Mouse (Mus musculus) left cerebral cortex, postnatal 10 days (tissue): Measurements from ENCODE around the gene Kdm2b. TPM values are rescaled to one million over a fixed set of nuclear protein-coding genes. Genes with fewer than 3 reads are reported as not detected.

ENCODE experiments used
- DNase-seq, 2 experiments: peaks; one replicate each; pipeline ENCODE4 v3.0.0; 2021 to 2022; ENCODE audit warnings: low spot score in 2 of 2, mixed read lengths in 1 of 2; ENCODE audit errors: extremely low spot score in 1 of 2
- intact Hi-C: fragments of 180-260 bp; cut with DNase I; formaldehyde crosslinking; loops from one replicate; pipeline ENCODE4 v1.15.1; 2025
- total RNA-seq, 2 experiments: library from RNA; stranded (reverse); gene quantifications; 2 replicates each; pipeline ENCODE4 v1.2.3; 2021

Kdm2b gene
- total RNA-seq, 2 experiments from 2014 or later = 48.9 to 51.1 TPM

DNA sequence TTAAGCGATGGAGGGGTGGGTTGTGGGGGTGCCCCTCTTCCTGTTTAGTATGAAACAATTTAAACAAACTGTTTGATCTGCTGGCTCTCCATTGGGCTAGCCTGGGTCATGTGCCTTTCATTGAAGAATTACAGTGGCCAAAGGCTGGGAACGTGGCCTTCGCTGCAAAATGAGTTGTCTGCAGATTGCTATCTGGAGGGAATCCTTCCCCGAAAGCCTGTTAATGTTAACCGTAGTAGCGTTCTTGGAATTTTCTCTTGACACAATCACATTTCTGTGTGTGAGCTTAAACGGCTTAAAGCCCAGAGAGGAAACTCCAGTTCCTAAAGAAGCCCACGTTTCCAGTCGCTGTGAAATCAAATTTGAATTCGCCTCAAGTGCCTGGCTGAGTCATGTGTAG is 156.6 kb downstream of the Kdm2b start:
- intact Hi-C loops = no loop called here
- no peak for DNase-seq

DNA sequence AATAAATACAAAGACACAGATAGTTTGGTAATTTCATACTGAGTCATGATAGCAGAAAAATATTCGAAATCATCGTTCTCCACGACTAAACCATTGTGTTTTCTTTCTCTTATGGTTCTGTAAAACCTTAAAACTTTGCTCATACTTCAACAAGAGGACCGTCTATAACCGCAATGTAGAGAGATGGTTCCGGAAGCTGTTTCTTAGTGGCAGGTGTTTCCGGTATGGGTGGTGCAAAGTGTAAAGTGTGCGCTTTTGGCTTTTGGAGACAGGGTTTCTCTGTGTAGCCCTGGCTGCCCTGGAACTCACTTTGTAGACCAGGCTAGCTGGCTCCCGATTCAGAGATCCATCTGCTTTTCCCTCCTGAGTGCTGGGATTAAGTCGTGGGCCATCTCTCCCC is 157.1 kb downstream of the Kdm2b start:
- no peak for DNase-seq
- intact Hi-C loops = no loop called here

DNA sequence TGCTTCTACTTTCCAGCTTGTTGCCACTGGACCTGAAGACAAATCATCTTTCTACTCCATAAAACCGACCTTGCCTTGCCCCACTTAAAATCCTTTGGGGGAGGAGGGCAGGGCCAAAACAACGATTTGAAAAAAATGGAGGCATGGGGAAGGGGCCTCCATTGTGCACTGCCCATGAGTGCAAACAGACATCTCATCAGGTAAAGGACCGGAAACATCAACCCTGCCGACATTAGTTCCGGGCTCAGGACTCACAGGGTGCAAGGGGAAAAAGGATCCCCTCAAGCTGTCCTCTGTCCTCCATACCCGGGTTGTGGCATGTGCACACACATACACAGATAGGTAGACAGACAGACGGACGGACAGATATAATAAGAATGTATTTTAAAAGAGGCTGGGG is 164.5 kb downstream of the Kdm2b start:
- intact Hi-C loops = no loop called here
- DNase-seq = no peak

DNA sequence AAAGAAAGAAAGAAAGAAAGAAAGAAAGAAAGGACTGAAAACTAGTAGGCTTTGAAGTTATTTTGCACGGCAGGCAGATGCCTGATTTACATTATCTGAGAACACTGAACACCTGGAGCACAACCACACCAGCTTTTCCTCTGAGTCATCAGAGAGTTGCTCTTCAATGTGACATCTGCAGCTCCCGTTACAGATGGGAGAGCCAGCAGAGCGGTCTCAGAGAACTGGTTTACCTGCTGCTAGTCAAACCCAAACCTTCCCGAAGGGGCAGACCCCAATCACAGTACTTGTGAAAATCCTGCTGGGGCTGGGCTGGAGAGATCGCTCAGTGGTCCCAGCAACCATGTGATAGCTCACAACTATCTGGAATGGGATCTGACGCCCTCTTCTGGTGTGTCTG is 165.2 kb downstream of the Kdm2b start:
- DNase-seq = no peak
- intact Hi-C loops = no loop called here

DNA sequence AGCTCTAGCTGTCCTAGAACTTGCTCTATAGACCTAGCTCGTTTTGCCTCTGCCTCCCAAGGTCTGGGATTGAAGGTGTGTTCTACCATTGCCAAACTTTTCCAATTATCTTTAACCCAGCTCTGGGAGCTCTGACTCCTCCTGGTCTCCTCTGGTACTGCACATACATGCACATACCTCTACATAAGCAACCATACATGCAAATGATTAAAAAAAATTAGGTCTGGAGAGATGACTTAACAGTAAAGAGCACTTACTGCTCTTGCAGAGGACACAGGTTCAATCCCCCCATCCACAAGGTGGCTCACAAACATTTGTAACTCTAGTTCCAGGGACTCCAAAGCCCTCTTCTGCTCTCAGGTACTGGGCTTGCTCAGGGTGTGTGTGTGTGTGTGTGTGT is 165.6 kb downstream of the Kdm2b start:
- DNase-seq = no peak
- intact Hi-C loops = no loop called here

DNA sequence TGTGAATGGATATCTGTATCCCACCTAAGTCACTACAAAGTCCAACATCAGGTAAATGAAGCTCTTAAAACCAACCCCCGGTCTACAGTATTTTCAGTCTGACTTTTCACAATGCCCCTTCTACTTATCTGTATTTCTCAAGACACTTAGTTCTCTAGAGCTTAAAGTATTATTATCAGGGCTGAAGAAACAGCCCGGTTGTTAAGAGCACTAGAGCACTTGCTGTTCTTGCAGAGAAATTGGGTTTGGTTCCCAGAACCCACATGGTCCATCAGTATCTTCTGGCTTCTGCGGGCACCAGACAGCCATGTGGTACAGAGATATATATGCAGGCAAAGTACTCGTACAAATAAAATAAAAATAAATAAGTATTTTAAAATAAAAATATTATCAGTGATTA is 167.2 kb downstream of the Kdm2b start:
- intact Hi-C loops = no loop called here
- no peak for DNase-seq

DNA sequence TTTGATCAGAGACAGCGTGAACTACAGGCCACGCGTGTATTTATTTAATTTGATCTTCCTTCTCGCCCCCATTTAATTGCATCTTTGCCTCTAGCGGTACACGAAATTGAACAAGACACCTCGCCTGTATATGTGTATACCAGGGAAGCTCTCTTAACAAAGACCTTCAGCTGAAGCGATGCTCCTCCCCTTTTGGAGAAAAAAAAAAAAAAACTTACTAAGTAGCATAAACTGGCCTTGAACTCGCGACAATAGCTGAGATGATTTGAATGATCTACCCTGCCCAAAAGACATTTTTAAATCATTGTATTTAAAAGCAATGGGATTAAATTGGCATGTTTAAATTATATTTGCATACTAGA is 168.1 kb downstream of the Kdm2b start:
- intact Hi-C loops = no loop called here
- DNase-seq = no peak

DNA sequence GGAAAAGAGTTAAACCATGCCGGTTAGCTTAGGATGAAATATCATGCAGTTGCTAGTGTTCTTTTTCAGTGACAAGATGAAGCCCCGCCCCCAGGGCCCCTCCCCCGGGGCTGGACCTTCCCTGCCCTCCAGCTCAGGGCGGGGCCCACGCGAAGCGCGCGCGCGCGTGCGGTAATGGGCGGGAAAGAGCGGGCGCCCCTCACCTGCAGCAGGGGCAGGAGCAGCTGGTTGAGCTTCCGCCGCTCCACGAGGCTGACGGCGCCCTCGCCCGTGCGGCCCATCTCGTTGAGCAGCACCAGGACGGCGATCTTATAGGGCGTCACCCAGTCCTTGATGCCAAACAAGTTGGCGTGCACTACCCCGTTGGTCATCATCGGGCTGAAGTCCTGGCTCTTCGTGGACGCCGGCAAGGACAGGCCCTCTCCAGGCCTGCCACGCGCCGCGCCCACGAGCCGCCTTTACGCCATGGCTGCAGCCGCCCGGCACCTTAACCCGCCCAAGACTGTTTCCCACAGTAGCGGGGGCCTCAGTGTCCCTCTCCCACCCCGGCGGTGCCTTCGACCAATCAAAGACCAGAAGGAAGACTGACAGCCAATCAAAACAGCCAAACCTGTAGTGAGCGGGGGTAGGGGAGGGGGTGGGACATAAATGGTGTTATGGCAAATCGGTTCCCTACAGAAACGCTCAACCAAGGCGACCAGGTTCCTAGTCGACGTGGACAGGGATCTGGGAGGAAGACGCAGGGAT is 168.7 kb downstream of the Kdm2b start, which contains the start of gene Anapc5:
Gene Anapc5, minus strand, starts transcription at position 563 of the 747 bp plus-strand sequence.
- intact Hi-C loops = no loop called here
- peak; percentile 95 for DNase-seq

Other genes with a start within 250 kb of the Kdm2b start
- gene Camkk2, start 210.4 kb downstream of the Kdm2b start, total RNA-seq = 100 to 1,000 TPM; 182 to 192 TPM
- 100 to 1,000 TPM; 307 to 314 TPM for gene Anapc5, start 168.5 kb downstream of the Kdm2b start, total RNA-seq
- 10 to 100 TPM; 40.0 to 46.5 TPM for gene Rnf34, start 139.8 kb downstream of the Kdm2b start, total RNA-seq
- gene Orai1, start 25.3 kb upstream of the Kdm2b start, total RNA-seq = 10 to 100 TPM in 1 of 2 experiments, 1 to 10 TPM in 1; 9.0 to 10.1 TPM
- gene Morn3, start 57.2 kb upstream of the Kdm2b start, total RNA-seq = not detected
- 10 to 100 TPM; 19.5 to 23.2 TPM for gene Tmem120b, start 78.6 kb upstream of the Kdm2b start, total RNA-seq
- 10 to 100 TPM; 56.0 to 56.7 TPM for gene Rhof, start 142.9 kb upstream of the Kdm2b start, total RNA-seq
- gene Setd1b, start 152.4 kb upstream of the Kdm2b start, total RNA-seq = 10 to 100 TPM; 30.3 to 32.6 TPM
- 10 to 100 TPM; 37.9 to 38.9 TPM for gene Psmd9, start 179.6 kb upstream of the Kdm2b start, total RNA-seq
- gene Hpd, start 192.9 kb upstream of the Kdm2b start, total RNA-seq = not detected